Mouse (Mus musculus) frontal cortex, postnatal 14 days (tissue): ENCODE results near the gene Gm4894.
A peak's percentile ranks its signal among the peaks of the same experiment; 100 is the strongest.

Experiments
- DNase-seq, 2 experiments: peaks; one replicate each; pipeline ENCODE4 v3.0.0; 2022; ENCODE audit warnings: low spot score in 2 of 2

Gm4894 gene

DNA sequence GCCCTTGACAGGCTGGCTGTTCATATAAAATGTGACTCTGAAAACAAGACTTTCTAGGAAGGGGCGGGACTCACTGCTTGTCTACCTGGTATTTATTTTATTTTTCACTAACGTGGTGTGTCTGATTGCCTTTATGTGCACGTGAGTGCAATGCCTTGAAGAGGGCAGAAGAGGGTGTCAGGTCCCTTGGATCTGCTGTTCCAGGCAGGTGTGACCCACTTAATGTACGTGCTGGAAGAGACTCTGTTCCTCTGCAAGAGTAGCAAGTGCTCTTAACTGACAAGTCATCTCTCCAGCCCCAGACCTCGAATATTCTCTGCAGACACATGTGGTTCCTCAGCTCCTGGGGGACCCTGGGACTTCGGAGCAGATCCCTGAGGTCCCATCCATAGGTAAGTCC lies at the start of gene Gm4894:
Gene Gm4894, plus strand, starts transcription at position 301 of the 400 bp plus-strand sequence.
- DNase-seq: no peak

DNA sequence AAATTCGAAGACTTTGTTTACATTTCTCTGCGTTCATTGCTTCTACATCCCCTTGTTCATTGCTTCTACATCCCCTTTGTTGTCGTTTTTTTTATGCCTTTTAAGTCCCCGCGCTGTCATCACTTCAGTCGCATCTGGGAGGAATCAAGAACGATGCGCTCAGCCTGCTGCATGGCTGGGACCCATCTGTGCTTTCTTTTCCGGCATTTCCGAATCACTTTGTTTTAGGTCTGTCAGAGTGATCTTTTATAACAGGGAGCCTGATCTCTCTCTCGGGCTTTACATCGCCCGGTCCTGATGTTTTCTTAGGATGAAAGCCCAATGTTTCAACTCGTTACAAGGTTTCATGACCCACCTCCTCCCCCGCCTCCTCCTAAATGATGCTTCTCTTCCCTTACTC lies 44.0 kb upstream of the Gm4894 start:
- no peak for DNase-seq

DNA sequence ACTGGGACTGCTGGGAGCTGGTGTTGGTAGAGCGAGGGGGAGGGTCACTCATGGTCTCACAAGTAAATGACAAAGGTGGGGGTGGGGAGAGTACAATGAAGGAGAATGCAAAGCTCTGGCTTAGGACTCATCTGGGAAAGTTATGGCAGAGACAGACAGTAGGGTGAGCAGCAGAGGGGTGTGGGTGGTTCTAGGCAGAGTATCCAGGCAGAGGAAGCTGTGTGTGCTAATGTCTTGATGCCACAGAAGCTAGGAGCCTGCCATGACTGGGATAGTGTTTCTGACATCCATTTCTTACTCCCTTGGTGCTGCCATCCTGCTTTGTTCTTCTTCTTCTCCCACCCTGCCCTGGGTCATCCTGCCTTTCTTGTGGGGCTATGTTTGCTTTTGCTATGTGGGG lies 38.8 kb upstream of the Gm4894 start:
- no peak for DNase-seq

DNA sequence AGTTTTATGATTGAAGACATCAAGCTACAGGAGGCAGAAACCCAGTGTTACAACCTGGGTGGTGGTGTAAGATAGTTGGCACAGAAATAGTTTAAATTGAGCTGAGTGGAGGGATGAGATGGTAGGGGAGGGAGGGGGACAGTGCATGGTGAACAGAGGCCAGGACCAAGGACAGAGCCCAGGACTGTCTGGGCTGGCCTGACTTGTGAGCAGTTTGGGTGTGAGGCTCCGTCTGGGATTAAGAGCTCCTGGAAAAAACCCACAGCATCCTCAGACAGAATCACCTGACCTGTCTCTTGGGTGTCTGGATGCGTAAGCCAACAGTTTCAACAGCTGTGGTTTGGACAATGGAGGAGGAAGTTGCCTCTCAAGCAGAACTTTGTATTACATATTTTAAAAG lies 35.6 kb upstream of the Gm4894 start:
- DNase-seq: no peak

DNA sequence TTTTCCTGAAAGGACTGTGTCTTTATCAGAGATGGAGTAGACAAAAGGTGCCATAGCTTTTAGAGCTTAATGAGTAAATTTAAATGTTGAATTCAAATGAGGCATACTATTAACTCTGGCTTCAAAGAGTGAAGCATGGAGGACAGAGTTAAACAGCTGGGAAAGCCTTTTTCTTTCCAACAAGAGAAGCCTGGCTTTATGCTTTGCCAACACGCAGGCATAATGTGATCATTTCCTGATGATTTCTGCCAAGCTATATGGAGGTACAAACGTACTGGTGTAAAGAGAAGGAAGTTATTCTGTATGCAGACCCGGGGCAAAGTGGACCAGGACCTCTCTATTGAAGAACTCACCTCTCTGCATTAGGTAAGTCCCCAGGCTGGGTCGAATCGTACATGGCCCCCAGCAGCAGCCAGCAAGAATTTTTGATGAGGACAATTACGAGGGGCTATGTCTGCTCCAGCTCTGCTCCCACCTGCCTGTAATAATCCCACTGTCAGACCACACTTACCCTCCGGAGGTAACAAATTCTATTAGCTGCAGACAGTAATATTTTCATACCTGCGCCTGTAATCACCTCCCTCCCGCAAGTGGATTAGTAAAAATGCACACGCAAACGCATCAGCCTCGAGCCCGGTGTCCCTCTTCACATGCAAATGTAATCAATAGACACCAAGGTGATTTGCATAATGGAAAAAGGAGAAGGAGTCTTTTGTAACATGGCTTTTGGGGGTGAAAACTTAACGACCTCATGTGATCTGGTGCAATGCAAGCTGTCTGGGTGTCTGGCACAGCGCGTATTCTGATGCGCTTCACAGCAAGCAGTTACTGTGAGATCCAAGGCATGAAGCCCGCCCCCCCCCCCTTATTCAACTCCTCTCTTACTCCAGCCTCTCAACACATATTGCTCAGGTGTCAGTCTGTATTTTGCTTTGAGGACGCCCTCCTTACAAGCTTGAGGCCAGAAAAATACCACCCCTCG lies 32.4 kb upstream of the Gm4894 start:
- DNase-seq: no peak

DNA sequence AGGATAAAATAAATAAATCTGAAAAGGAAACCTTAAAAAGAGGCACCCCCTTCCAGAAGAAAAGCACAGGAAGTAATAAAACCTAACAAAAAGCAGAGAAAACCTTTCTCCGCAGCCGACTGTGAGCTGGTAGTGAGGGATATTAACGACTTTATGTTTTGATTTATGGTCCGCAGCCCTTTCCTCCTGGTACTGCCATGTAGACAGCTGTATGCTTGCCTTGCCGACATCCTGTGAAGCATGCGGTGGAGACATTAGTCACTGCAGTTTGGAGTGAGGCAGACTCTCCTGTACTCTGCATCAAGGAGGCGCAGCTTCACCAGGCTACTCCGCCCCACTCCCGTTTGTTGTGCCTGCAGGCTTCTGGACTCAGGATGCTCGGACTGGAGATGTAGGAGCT lies 25.8 kb upstream of the Gm4894 start:
- DNase-seq: no peak

DNA sequence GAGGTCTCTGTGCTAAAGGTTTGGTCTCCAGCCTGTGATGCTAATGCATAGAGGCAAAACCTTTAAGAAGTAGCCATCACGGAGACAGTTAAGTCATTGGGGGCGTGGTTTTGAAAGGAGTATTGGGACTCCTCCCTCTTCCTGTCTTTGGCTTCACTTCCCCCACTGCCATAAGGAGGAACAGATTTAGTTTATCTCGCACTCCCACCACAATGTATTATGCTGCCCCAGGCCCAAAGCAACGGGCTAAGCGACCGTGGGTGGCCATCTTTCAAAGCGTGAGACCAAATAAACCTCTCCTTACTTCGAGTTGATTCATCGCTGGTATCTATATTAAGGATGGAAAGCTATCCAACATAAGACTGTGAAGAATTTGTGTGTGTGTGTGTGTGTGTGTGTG lies 22.9 kb upstream of the Gm4894 start:
- no peak for DNase-seq

DNA sequence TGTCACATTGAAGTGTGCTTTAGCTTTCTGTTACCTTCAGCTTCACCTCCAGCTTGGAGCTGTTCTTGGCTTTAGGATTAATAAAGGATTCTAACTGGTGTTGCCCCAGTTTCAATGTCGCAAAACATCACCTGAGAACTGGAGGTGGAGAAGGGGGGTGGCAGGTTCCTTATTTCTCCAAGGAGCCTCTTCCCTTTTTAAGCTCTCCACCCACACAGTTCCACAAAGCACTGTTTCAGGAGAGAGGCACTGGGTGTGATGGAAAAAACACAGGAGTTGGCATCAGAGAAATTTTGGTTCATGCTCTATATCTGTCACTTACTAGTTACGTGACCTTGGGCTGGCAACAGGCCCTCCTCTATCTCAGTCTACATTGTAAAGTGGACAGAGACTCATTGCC lies 21.3 kb upstream of the Gm4894 start:
- no peak for DNase-seq

DNA sequence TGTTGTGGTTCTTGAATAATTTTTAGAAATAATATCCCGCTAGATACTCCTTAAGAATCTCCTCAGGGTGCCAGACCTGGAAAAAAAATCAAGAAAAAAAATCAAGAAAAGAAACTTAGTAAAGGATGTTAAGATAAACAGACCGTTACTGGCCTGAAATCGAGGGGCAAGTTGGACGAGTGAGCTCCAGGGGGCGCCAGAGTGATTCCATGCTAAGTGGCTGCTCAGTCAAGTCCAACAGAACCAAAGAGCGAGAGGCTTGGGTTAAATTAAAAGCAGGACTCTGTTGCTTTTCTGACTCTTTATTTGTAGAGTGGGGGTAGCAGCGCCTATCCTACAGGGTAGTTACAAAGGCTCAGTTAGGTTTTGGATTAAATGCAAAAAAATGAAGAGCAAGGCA lies 3.5 kb upstream of the Gm4894 start:
- peak in 1 of 2 experiments; percentile 45 for DNase-seq

DNA sequence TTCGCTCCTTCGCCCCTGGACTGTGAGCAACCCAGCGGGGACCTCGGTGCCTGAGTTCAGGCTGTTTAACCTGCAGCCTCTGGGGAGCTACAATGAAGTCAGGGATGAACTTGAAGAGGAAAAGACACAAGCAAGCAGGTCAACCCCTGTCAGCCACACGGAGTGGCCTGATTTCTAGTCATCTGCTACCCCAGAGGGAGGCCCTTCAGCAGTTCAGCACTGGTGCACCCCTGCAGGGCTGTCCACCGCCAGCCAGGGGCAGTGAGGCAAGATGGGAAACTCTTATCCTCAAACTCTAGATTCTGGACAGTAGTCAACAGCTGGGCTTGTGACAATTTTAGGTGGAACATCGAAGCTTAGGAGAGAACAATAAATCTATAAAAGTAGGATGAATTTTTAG lies 18.6 kb downstream of the Gm4894 start:
- DNase-seq: no peak

DNA sequence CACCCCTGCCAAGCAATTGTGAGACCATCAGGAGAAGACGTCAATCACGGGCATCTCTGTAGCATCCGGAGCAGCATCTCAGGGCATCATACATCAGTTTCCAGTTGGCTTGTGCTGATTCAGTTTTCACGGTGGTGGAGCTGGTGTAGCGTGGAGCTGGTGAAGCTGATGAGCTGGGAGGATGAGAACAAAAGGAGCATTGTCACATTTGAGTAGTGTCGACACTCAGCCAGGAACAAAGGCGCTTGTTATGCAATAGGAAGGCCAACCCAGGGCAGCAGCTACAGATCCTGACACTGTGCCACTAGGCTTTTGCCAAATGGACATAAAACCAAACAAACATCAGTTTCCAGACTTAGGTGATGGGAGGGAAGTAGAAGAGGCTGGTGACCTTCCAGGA lies 23.2 kb downstream of the Gm4894 start:
- DNase-seq: no peak

DNA sequence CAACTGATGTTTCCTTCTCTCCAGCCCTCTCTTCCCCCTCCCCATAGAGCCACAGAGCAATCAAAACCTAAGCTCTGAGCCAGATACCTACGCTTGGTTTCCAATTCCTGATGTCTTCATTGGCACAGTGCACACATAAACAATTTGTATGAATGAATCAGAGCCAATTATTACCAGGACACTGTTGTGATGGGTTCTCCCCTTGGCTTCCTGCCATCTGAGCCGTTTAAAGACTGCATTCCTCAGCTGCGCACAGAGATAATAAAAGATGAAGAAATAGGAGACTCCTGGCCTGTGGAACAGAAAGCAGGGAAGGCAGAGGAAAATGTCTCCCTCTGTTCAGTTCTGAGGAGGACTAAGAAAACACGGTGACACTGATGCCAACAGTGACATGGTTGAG lies 25.6 kb downstream of the Gm4894 start:
- no peak for DNase-seq

DNA sequence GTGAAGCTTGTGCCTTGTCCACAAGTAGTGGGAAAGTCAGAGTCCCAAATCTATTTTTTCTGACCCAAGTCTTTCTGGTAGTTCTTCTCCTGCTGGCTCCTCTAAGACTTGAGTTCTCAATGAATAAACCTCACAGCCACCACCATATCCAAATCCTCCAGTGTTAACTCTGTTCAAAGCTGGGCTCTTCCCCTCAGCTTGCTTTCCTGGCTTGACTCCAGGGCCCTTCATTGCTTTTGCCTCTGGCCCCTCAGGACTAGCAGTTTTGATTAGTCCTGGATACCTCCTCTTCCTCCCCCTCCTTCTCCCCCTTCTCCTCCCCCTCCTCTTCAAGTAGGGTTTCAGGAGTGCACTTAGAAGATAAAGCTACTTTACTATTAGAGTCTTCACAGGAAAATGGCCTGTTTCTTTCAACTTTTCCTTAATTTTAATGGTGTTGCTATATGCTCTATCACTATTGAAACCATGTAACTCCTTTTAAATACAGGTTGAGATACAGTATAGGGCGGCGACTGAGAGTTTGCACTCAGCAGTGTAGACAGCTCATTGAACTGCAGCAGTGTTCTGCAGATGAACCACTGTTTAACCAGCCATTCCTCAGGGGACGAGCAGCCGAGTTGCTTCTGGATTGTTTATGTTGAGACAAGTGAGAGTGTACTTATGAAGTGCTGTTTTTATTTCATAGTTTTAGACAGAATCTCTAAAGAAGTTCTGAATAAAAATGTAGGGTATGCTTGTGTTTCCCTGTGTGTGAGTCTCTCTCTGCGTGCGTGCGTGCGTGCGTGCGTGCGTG lies 26.4 kb downstream of the Gm4894 start:
- no peak for DNase-seq

DNA sequence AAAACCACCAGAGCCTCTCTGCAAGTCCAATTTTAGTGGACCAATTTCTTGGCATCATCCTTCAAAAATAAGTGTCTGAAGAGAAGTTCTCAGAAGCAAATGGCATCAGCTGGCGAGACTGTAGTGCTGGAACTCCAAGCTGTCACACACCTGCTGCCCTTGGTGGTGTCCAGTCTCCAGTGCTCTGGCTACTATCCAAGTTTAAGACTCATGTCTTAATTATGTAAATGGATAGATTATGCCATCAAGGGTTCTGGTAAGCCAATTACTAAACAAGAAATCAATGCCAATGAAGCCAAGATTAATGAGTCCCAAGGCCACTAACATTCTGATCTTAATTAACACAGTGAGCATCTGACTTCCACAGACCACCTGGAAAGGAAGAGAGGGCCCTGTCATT lies 44.8 kb downstream of the Gm4894 start:
- DNase-seq: no peak

DNA sequence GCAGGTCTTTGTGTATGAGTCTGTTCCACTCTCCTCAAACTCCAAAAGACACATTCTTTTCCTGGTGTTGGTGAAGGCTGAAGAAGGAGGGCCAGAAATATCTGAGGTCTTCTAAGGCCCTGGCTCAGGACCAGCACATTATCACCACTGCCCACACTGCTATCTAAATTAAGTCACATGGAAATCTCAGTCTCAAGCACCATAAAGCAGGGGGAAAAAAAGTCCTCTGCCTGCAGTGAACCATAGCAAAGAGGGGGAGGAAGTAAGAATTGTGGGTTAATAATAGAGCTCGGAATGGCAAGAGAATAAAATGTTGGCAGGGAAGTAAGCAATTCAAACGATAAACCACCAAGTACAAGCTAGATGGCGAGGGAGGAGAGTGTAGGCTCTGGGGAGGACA lies 57.2 kb downstream of the Gm4894 start:
- peak in 1 of 2 experiments; percentile 19 for DNase-seq

DNA sequence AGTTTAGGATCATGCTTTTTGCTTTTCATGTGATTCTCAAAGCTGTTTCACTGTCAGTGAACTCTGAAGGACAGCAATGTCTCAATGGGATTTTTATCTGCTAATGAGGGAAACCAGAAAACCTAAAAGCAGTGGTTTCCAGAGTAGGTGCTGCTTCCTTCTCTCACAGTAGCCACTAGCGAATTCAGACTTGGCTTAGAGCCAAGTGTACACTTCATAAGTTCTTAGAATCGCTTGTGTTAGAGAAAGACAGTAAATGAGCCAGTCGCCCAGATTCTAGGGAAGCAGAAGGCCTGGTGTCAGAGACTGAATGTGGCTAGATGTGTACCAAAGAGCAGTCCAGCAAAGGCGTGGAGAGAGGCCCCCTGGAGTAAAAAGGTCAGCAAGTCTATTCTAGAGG lies 60.5 kb downstream of the Gm4894 start:
- DNase-seq: no peak

DNA sequence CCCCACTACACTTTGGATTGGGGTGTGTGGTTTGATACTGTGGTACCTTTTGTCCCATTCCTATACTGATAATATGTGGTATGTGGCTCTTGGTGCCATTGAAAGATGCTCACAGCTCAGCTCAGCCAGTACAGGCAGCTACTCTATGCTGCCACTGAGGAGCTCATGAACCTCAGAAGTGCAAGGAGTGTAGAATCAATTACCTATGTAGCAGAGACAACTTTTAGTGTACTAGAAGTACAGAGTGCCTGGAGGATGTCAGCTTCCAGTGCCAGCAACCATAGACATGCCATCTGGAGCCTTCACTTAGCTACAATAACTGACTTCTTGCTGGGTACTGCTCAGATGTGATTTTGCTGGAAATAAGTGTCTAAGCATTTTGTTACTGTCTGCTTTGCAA lies 68.3 kb downstream of the Gm4894 start:
- DNase-seq: no peak
